Mouse (Mus musculus) heart, postnatal 0 days (tissue): ENCODE results near the gene Rgs8.

Experiments
- CTCF ChIP-seq: IDR thresholded peaks from 2 replicates; pipeline ENCODE4 v1.5.1; 2016; ENCODE audit warnings: antibody characterized with exemption, control low read depth, low read depth
- EP300 ChIP-seq: IDR thresholded peaks from 2 replicates; pipeline ENCODE4 v1.6.1; 2016; ENCODE audit warnings: antibody characterized with exemption, low read depth

DNA sequence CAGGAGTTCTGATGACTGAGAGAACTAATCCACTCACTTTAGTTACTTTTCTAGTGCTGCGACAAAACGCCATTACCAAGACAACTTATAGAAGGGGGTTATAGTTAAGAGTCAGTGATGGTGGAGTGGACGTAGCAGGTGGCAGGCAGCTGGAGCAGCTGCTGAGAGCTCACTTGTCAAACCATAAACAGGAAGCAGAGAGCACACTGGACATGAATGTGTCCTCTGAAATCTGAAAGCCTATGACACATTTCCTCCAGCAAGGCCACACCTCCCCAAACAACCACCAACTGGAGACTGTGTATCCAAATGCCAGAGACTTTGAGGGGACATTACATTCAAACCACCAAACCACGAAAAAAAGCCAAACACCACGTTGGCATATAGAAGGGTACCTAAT lies 17.8 kb upstream of the Rgs8 start:
- no peak for TF ChIP-seq EP300
- TF ChIP-seq CTCF: no peak
